In genomic region chr8:95587339-95587738, GRCm38 (mm10) we compare ENCODE assay signal across 24 mouse cellular contexts. TPM values are rescaled to one million over a fixed set of nuclear protein-coding genes. Genes with fewer than 3 reads are reported as not detected.
A peak's percentile ranks its signal among the peaks of the same experiment; 100 is the strongest.
DNase-seq lines count a peak whose midpoint lies in the region; ATAC-seq and TF ChIP-seq lines count a peak whose summit lies in the region.
"Had no signal": no experiment of that assay in that cellular context is flagged by ENCODE, and none has a peak within 500 bp of the region (broad histone marks: within the 10 kb centered on the region; RNA-seq: fewer than 3 reads in every experiment).

No protein-coding gene starts in this region.

- peak overlapping the region; percentile 24; the same call in 1 of the 2 replicates for H3K27ac ChIP-seq in heart, embryonic 10.5 days
- H3K27ac ChIP-seq in heart, embryonic 14.5 days (replicated peaks in 1 of 2; ENCODE audit: control insufficient read depth in 1 of 2, insufficient read depth in 1 of 2, low read depth in 2 of 2, low read length in 2 of 2): peak overlapping the region; percentile 83 to 89
- H3K27ac ChIP-seq in left cerebral cortex, adult 2 months: peak overlapping the region; percentile 78
- H3K27ac ChIP-seq: embryonic facial prominence, embryonic 10.5 days; forebrain, embryonic 13.5 days; hindbrain, embryonic 15.5 days had no signal

- DNase-seq in heart, embryonic 10.5 days (ENCODE audit: low spot score): no peak
- DNase-seq in heart, postnatal 14 days: no peak
- DNase-seq in heart, postnatal 4 days: no peak
- DNase-seq in left cerebral cortex, adult 2 months (ENCODE audit: extremely low spot score in 1 of 2, low spot score in 2 of 2): no peak
- DNase-seq in left cerebral cortex, postnatal 10 days (ENCODE audit: extremely low spot score in 1 of 2, low spot score in 2 of 2): no peak
- no peak for DNase-seq in cerebellum, postnatal 25 days
- DNase-seq: adrenal gland, postnatal 10 days; cerebellum, adult 11-12 months; cerebellum, adult 9-10 months; cerebellum, postnatal 36 days; forebrain, postnatal 0 days; gastrocnemius, postnatal 36 days; kidney, adult 8-10 months had no signal

- no peaks in the 10 kb centered on the region for H3K36me3 ChIP-seq in heart, embryonic 10.5 days
- H3K36me3 ChIP-seq in heart, embryonic 14.5 days (ENCODE audit: control insufficient read depth, insufficient read depth, low read length): no peaks in the 10 kb centered on the region
- H3K36me3 ChIP-seq: embryonic facial prominence, embryonic 10.5 days; hindbrain, embryonic 15.5 days had no signal

- no peak overlapping the region for H3K9ac ChIP-seq in heart, embryonic 14.5 days (ENCODE audit: low read length)
- H3K9ac ChIP-seq: forebrain, embryonic 13.5 days; forebrain, postnatal 0 days; hindbrain, embryonic 15.5 days had no signal

- WGBS in heart, embryonic 10.5 days: 47% methylated on average over 1 of the region's 1 CpGs
- WGBS in heart, embryonic 14.5 days: 24% methylated on average over 1 of the region's 1 CpGs

- no peaks in the 10 kb centered on the region for H3K9me3 ChIP-seq in heart, embryonic 10.5 days
- peaks cover 7% of the 10 kb centered on the region; the same call in 1 of the 2 replicates for H3K9me3 ChIP-seq in heart, embryonic 14.5 days (ENCODE audit: control insufficient read depth, low read length)
- H3K9me3 ChIP-seq: embryonic facial prominence, embryonic 10.5 days; forebrain, embryonic 13.5 days; hindbrain, embryonic 15.5 days had no signal

- H3K4me1 ChIP-seq in heart, embryonic 10.5 days: peaks cover 7% of the 10 kb centered on the region; the same call in 1 of the 2 replicates
- peaks cover 8 to 12% of the 10 kb centered on the region in 2 experiments for H3K4me1 ChIP-seq in heart, embryonic 14.5 days (ENCODE audit: control insufficient read depth in 2 of 2, insufficient read depth in 2 of 2, low read length in 2 of 2)
- H3K4me1 ChIP-seq: embryonic facial prominence, embryonic 10.5 days; forebrain, embryonic 13.5 days; hindbrain, embryonic 15.5 days had no signal

- intact Hi-C loops in heart, postnatal 14 days (cut with DNase I): no loop called here
- intact Hi-C loops in left cerebral cortex, adult 2 months (cut with DNase I): loop anchor here (5.0 kb wide), 2 partner anchors 85 to 240 kb away; no protein-coding TSS in a partner anchor
- intact Hi-C loops in left cerebral cortex, postnatal 10 days (cut with DNase I): no loop called here

- H3K27me3 ChIP-seq in heart, embryonic 10.5 days (ENCODE audit: insufficient read depth, poor library complexity, severe bottlenecking): no peaks in the 10 kb centered on the region
- H3K27me3 ChIP-seq in heart, embryonic 14.5 days (ENCODE audit: control insufficient read depth, insufficient read depth, low read length): no peaks in the 10 kb centered on the region
- H3K27me3 ChIP-seq: forebrain, embryonic 13.5 days; hindbrain, embryonic 15.5 days had no signal

- H3K4me2 ChIP-seq in heart, embryonic 14.5 days (ENCODE audit: low read length): peak overlapping the region; percentile 14; the same call in 1 of the 2 replicates
- H3K4me2 ChIP-seq: forebrain, embryonic 13.5 days; hindbrain, embryonic 15.5 days had no signal

- no peak for TF ChIP-seq CTCF in left cerebral cortex, adult 2 months (IDR thresholded peaks at IDR 0.05)

- 0 out of 2 replicates have a peak, but pooled peaks have one; percentile 21 for ATAC-seq in heart, embryonic 14.5 days (ENCODE audit: insufficient number of reproducible peaks, insufficient read depth, low FRiP score, low read depth)
- ATAC-seq: forebrain, embryonic 13.5 days; forebrain, postnatal 0 days; intestine, postnatal 0 days had no signal

- no peak overlapping the region for H3K4me3 ChIP-seq in heart, embryonic 10.5 days
- no peak overlapping the region for H3K4me3 ChIP-seq in heart, embryonic 14.5 days (ENCODE audit: control insufficient read depth in 1 of 2, insufficient read depth in 1 of 2, low read depth in 1 of 2, low read length in 2 of 2)
- H3K4me3 ChIP-seq in left cerebral cortex, adult 2 months: no peak overlapping the region
- H3K4me3 ChIP-seq: embryonic facial prominence, embryonic 10.5 days; forebrain, embryonic 13.5 days; hindbrain, embryonic 15.5 days had no signal

RNA-seq across cellular contexts. Expression of gene Prss54, which starts 11.2 kb away (rescaled TPM):
- not detected in 2 replicates for polyA plus RNA-seq in heart, embryonic 10.5 days (2016; fragmentation: Nextera tagmentation; extraction: Ambion mirVana)
- not detected for total RNA-seq in heart, postnatal 14 days (2021)
- not detected in 2 replicates for polyA plus RNA-seq in heart, embryonic 14.5 days (2014; fragmentation: Nextera tagmentation; extraction: Ambion mirVana)
- not detected for total RNA-seq in heart, postnatal 4 days (2021)
- total RNA-seq in left cerebral cortex, adult 2 months (2021): under 1 TPM in 1 of 2 experiments, not detected in 1; 0.30 TPM
- total RNA-seq in left cerebral cortex, postnatal 10 days (2021): not detected
- total RNA-seq: adrenal gland, postnatal 10 days; adrenal gland, postnatal 4 days; forebrain, postnatal 0 days; gastrocnemius, adult 8-10 months; gastrocnemius, postnatal 36 days; MEL had no signal
- polyA plus RNA-seq: C2C12; embryonic facial prominence, embryonic 10.5 days; embryonic facial prominence, embryonic 14.5 days; forebrain, embryonic 13.5 days; forebrain, postnatal 0 days; hindbrain, embryonic 11.5 days; hindbrain, embryonic 15.5 days; intestine, postnatal 0 days had no signal

RNA-seq across cellular contexts. Expression of gene Gins3, which starts 45.9 kb away (rescaled TPM):
- 20.3 and 20.7 TPM in 2 replicates for polyA plus RNA-seq in heart, embryonic 10.5 days (2016; fragmentation: Nextera tagmentation; extraction: Ambion mirVana)
- total RNA-seq in heart, postnatal 14 days (2021): 1 to 10 TPM; 1.2 to 1.6 TPM
- polyA plus RNA-seq in heart, embryonic 14.5 days (2014; fragmentation: Nextera tagmentation; extraction: Ambion mirVana): 13.8 and 13.9 TPM in 2 replicates
- 1 to 10 TPM; 4.4 to 6.0 TPM for total RNA-seq in heart, postnatal 4 days (2021)
- total RNA-seq in left cerebral cortex, adult 2 months (2021): 1 to 10 TPM; 2.8 to 3.3 TPM
- total RNA-seq in left cerebral cortex, postnatal 10 days (2021): 1 to 10 TPM; 1.3 TPM

RNA-seq across cellular contexts. Expression of gene Ccdc113, which starts 53.5 kb away (rescaled TPM):
- 1.4 and 2.2 TPM in 2 replicates for polyA plus RNA-seq in heart, embryonic 10.5 days (2016; fragmentation: Nextera tagmentation; extraction: Ambion mirVana)
- not detected for total RNA-seq in heart, postnatal 14 days (2021)
- 2.4 and 2.8 TPM in 2 replicates for polyA plus RNA-seq in heart, embryonic 14.5 days (2014; fragmentation: Nextera tagmentation; extraction: Ambion mirVana)
- under 1 TPM; 0.69 to 0.81 TPM for total RNA-seq in heart, postnatal 4 days (2021)
- total RNA-seq in left cerebral cortex, adult 2 months (2021): 1 to 10 TPM; 3.3 to 3.4 TPM
- total RNA-seq in left cerebral cortex, postnatal 10 days (2021): 1 to 10 TPM in 1 of 2 experiments, under 1 TPM in 1; 0.73 to 1.4 TPM
- total RNA-seq: gastrocnemius, adult 8-10 months; gastrocnemius, postnatal 36 days; MEL had no signal
- polyA plus RNA-seq: C2C12 had no signal

Comparison
In these comparisons a context has a peak if more than half of its experiments do, and no peak if none do; other contexts are left out.
1. H3K27ac ChIP-seq: peak in every context shown above with its lines; median percentile 86 in heart, embryonic 14.5 days; 78 in left cerebral cortex, adult 2 months; 24 in heart, embryonic 10.5 days.